Mouse (Mus musculus): ENCODE data around the gene Nacc2. TPM values are rescaled to one million over a fixed set of nuclear protein-coding genes. Genes with fewer than 3 reads are reported as not detected.

The Nacc2 gene
- polyA plus RNA-seq, 1 experiment from 2014 or later = 6.1 TPM

GRCm38 (mm10) chr2:26141893-26142635 lies 19.0 kb upstream of the Nacc2 start:
- WGBS = 65% methylated on average over 12 of the region's 12 CpGs
- ATAC-seq = no peak
- no peak overlapping the region for H3K27ac ChIP-seq (ENCODE audit: low read depth, low read length)
- DNase-seq (ENCODE audit: low spot score) = no peak
- H3K36me3 ChIP-seq (ENCODE audit: control insufficient read depth, insufficient read depth, low read length) = peaks cover 10% of the 10 kb centered on the region
- no peaks in the 10 kb centered on the region for H3K9me3 ChIP-seq (replicated peaks; ENCODE audit: control insufficient read depth, low read length)
- H3K4me2 ChIP-seq (ENCODE audit: low read length) = no peak overlapping the region
- H3K4me3 ChIP-seq (ENCODE audit: low read depth, low read length) = no peak overlapping the region
- H3K4me1 ChIP-seq (ENCODE audit: control insufficient read depth, insufficient read depth, low read length) = peaks cover 12% of the 10 kb centered on the region
- no peaks in the 10 kb centered on the region for H3K27me3 ChIP-seq (replicated peaks; ENCODE audit: control insufficient read depth, insufficient read depth, low read length)
- H3K9ac ChIP-seq (ENCODE audit: low read length) = no peak overlapping the region

- H3K36me3 ChIP-seq (ENCODE audit: control insufficient read depth, insufficient read depth, low read length) = peaks cover 11% of the 10 kb centered on the region
- H3K4me3 ChIP-seq (ENCODE audit: low read depth, low read length) = peak overlapping the region; percentile 79
- peak overlapping the region; percentile 53 for H3K27ac ChIP-seq (ENCODE audit: low read depth, low read length)
- peak overlapping the region; percentile 90 for H3K9ac ChIP-seq (ENCODE audit: low read length)
- no peaks in the 10 kb centered on the region for H3K27me3 ChIP-seq (replicated peaks; ENCODE audit: control insufficient read depth, insufficient read depth, low read length)
- H3K4me2 ChIP-seq (ENCODE audit: low read length) = peak overlapping the region; percentile 96
- H3K9me3 ChIP-seq (replicated peaks; ENCODE audit: control insufficient read depth, low read length) = no peaks in the 10 kb centered on the region
- peaks cover 12% of the 10 kb centered on the region for H3K4me1 ChIP-seq (ENCODE audit: control insufficient read depth, insufficient read depth, low read length)
- DNase-seq (ENCODE audit: low spot score) = no peak
- 17% methylated on average over 6 of the region's 6 CpGs for WGBS
- no peak; the same call in none of the 2 replicates for ATAC-seq
These were observed 17.9 kb upstream of the Nacc2 start for GRCm38 (mm10) chr2:26140903-26141302.

GRCm38 (mm10) chr2:26140292-26140819 lies 17.3 kb upstream of the Nacc2 start:
- Histone ChIP-seq H3K27ac (ENCODE audit: low read depth, low read length) (peak overlapping the region; percentile 93), H3K4me2 (ENCODE audit: low read length) (peak overlapping the region; percentile 96), H3K4me3 (ENCODE audit: low read depth, low read length) (peak overlapping the region; percentile 79), H3K9me3 (replicated peaks; ENCODE audit: control insufficient read depth, low read length) (no peaks in the 10 kb centered on the region), H3K9ac (ENCODE audit: low read length) (peak overlapping the region; percentile 90), H3K27me3 (replicated peaks; ENCODE audit: control insufficient read depth, insufficient read depth, low read length) (no peaks in the 10 kb centered on the region), H3K4me1 (ENCODE audit: control insufficient read depth, insufficient read depth, low read length) (peaks cover 12% of the 10 kb centered on the region), H3K36me3 (ENCODE audit: control insufficient read depth, insufficient read depth, low read length) (peaks cover 11% of the 10 kb centered on the region)
- WGBS = 0% methylated on average over 58 of the region's 60 CpGs
- ATAC-seq (peak; percentile 91), DNase-seq (ENCODE audit: low spot score) (peak; percentile 100)

GRCm38 (mm10) chr2:26139545-26140206 lies 16.7 kb upstream of the Nacc2 start:
- H3K27ac ChIP-seq (ENCODE audit: low read depth, low read length) = peak overlapping the region; percentile 93
- DNase-seq (ENCODE audit: low spot score) = peak; percentile 65

GRCm38 (mm10) chr2:26139034-26139544 lies 16.1 kb upstream of the Nacc2 start:
- Histone ChIP-seq H3K4me3 (ENCODE audit: low read depth, low read length) (peak overlapping the region; percentile 79), H3K36me3 (ENCODE audit: control insufficient read depth, insufficient read depth, low read length) (peaks cover 11% of the 10 kb centered on the region), H3K9ac (ENCODE audit: low read length) (peak overlapping the region; percentile 90), H3K27me3 (replicated peaks; ENCODE audit: control insufficient read depth, insufficient read depth, low read length) (no peaks in the 10 kb centered on the region), H3K4me2 (ENCODE audit: low read length) (peak overlapping the region; percentile 96), H3K4me1 (ENCODE audit: control insufficient read depth, insufficient read depth, low read length) (peaks cover 12% of the 10 kb centered on the region), H3K9me3 (replicated peaks; ENCODE audit: control insufficient read depth, low read length) (no peaks in the 10 kb centered on the region), H3K27ac (ENCODE audit: low read depth, low read length) (peak overlapping the region; percentile 93)
- 49% methylated on average over 7 of the region's 7 CpGs for WGBS
- DNase-seq (ENCODE audit: low spot score) (no peak), ATAC-seq (no peak)

More at GRCm38 (mm10) chr2:26139545-26140206, 16.7 kb upstream of the Nacc2 start:
- H3K4me3 ChIP-seq (ENCODE audit: low read depth, low read length) = peak overlapping the region; percentile 79
- H3K9me3 ChIP-seq (replicated peaks; ENCODE audit: control insufficient read depth, low read length) = no peaks in the 10 kb centered on the region
- under 1% methylated on average over 60 of the region's 60 CpGs for WGBS
- peak overlapping the region; percentile 96 for H3K4me2 ChIP-seq (ENCODE audit: low read length)
- H3K4me1 ChIP-seq (ENCODE audit: control insufficient read depth, insufficient read depth, low read length) = peaks cover 12% of the 10 kb centered on the region
- ATAC-seq = peak; percentile 69
- no peaks in the 10 kb centered on the region for H3K27me3 ChIP-seq (replicated peaks; ENCODE audit: control insufficient read depth, insufficient read depth, low read length)
- peak overlapping the region; percentile 90 for H3K9ac ChIP-seq (ENCODE audit: low read length)
- peaks cover 11% of the 10 kb centered on the region for H3K36me3 ChIP-seq (ENCODE audit: control insufficient read depth, insufficient read depth, low read length)

- peak overlapping the region; percentile 96; the same call in 1 of the 2 replicates for H3K4me2 ChIP-seq (ENCODE audit: low read length)
These were observed 15.4 kb upstream of the Nacc2 start for GRCm38 (mm10) chr2:26138252-26139033.

GRCm38 (mm10) chr2:26134591-26134990 lies 11.6 kb upstream of the Nacc2 start:
- Histone ChIP-seq H3K4me2 (ENCODE audit: low read length) (no peak overlapping the region), H3K27ac (ENCODE audit: low read depth, low read length) (no peak overlapping the region), H3K9me3 (replicated peaks; ENCODE audit: control insufficient read depth, low read length) (no peaks in the 10 kb centered on the region), H3K4me1 (ENCODE audit: control insufficient read depth, insufficient read depth, low read length) (peaks cover 21% of the 10 kb centered on the region), H3K4me3 (ENCODE audit: low read depth, low read length) (no peak overlapping the region), H3K9ac (ENCODE audit: low read length) (no peak overlapping the region), H3K36me3 (ENCODE audit: control insufficient read depth, insufficient read depth, low read length) (peaks cover 11% of the 10 kb centered on the region), H3K27me3 (replicated peaks; ENCODE audit: control insufficient read depth, insufficient read depth, low read length) (no peaks in the 10 kb centered on the region)
- WGBS = 93% methylated on average over 2 of the region's 2 CpGs
- ATAC-seq = no peak
- DNase-seq (ENCODE audit: low spot score) = no peak

More at GRCm38 (mm10) chr2:26138252-26139033, 15.4 kb upstream of the Nacc2 start:
- H3K9ac ChIP-seq (ENCODE audit: low read length) = peak overlapping the region; percentile 90; the same call in 1 of the 2 replicates
- H3K36me3 ChIP-seq (ENCODE audit: control insufficient read depth, insufficient read depth, low read length) = peaks cover 11% of the 10 kb centered on the region
- 0 out of 2 replicates have a peak overlapping the region, but pooled peaks have one; percentile 79 for H3K4me3 ChIP-seq (ENCODE audit: low read depth, low read length)
- peaks cover 16% of the 10 kb centered on the region for H3K4me1 ChIP-seq (ENCODE audit: control insufficient read depth, insufficient read depth, low read length)
- ATAC-seq (no peak), DNase-seq (ENCODE audit: low spot score) (no peak)
- H3K27ac ChIP-seq (ENCODE audit: low read depth, low read length) = no peak overlapping the region
- no peaks in the 10 kb centered on the region for H3K9me3 ChIP-seq (replicated peaks; ENCODE audit: control insufficient read depth, low read length)
- WGBS = 89% methylated on average over 31 of the region's 31 CpGs
- no peaks in the 10 kb centered on the region for H3K27me3 ChIP-seq (replicated peaks; ENCODE audit: control insufficient read depth, insufficient read depth, low read length)
